Mouse (Mus musculus): Measurements from ENCODE around the gene Lhb. TPM values are rescaled to one million over a fixed set of nuclear protein-coding genes. Genes with fewer than 3 reads are reported as not detected.

Gene Lhb
- total RNA-seq, 2 experiments from 2014 or later = not detected

- ATAC-seq (replicated peaks; ENCODE audit: low FRiP score, low TSS enrichment, poor library complexity, severe bottlenecking) = no peak
Measured at GRCm38 (mm10) chr7:45413113-45413863, 7.3 kb upstream of the Lhb start, which contains the start of gene Ntf5. Gene Ntf5 (plus strand): TSS chr7:45413695.

- peak; percentile 23; the same call in 1 of the 2 replicates for ATAC-seq (replicated peaks; ENCODE audit: low FRiP score, low TSS enrichment, poor library complexity, severe bottlenecking)
Measured at GRCm38 (mm10) chr7:45413864-45414739, 6.5 kb upstream of the Lhb start.

- no peak for ATAC-seq (replicated peaks; ENCODE audit: low FRiP score, low TSS enrichment, poor library complexity, severe bottlenecking)
Measured at GRCm38 (mm10) chr7:45414740-45415224, 5.8 kb upstream of the Lhb start.

GRCm38 (mm10) chr7:45415636-45416035 lies 5.0 kb upstream of the Lhb start:
- ATAC-seq (replicated peaks; ENCODE audit: low FRiP score, low TSS enrichment, poor library complexity, severe bottlenecking) = no peak

GRCm38 (mm10) chr7:45417962-45418492 lies 2.6 kb upstream of the Lhb start:
- ATAC-seq (replicated peaks; ENCODE audit: low FRiP score, low TSS enrichment, poor library complexity, severe bottlenecking) = no peak

- no peak for ATAC-seq (replicated peaks; ENCODE audit: low FRiP score, low TSS enrichment, poor library complexity, severe bottlenecking)
Measured at GRCm38 (mm10) chr7:45419859-45420614, 583 bp upstream of the Lhb start.

GRCm38 (mm10) chr7:45421194-45421593 lies 574 bp downstream of the Lhb start:
- no peak for ATAC-seq (replicated peaks; ENCODE audit: low FRiP score, low TSS enrichment, poor library complexity, severe bottlenecking)

- no peak for ATAC-seq (replicated peaks; ENCODE audit: low FRiP score, low TSS enrichment, poor library complexity, severe bottlenecking)
Measured at GRCm38 (mm10) chr7:45426556-45426955, 5.9 kb downstream of the Lhb start.

GRCm38 (mm10) chr7:45433835-45434202 lies 13.2 kb downstream of the Lhb start:
- ATAC-seq (replicated peaks; ENCODE audit: low FRiP score, low TSS enrichment, poor library complexity, severe bottlenecking) = no peak

- ATAC-seq (replicated peaks; ENCODE audit: low FRiP score, low TSS enrichment, poor library complexity, severe bottlenecking) = peak; percentile 88
Measured at GRCm38 (mm10) chr7:45434203-45435015, 13.8 kb downstream of the Lhb start, which contains the start of gene Gys1. Gene Gys1 (plus strand): TSS chr7:45434844.

GRCm38 (mm10) chr7:45435038-45435437 lies 14.4 kb downstream of the Lhb start:
- no peak for ATAC-seq (replicated peaks; ENCODE audit: low FRiP score, low TSS enrichment, poor library complexity, severe bottlenecking)

GRCm38 (mm10) chr7:45436444-45436843 lies 15.8 kb downstream of the Lhb start:
- ATAC-seq (replicated peaks; ENCODE audit: low FRiP score, low TSS enrichment, poor library complexity, severe bottlenecking) = no peak

- ATAC-seq (replicated peaks; ENCODE audit: low FRiP score, low TSS enrichment, poor library complexity, severe bottlenecking) = no peak
Measured at GRCm38 (mm10) chr7:45437046-45437445, 16.4 kb downstream of the Lhb start.

- no peak for ATAC-seq (replicated peaks; ENCODE audit: low FRiP score, low TSS enrichment, poor library complexity, severe bottlenecking)
Measured at GRCm38 (mm10) chr7:45437521-45438276, 17.1 kb downstream of the Lhb start, which contains the start of gene Ruvbl2. Gene Ruvbl2 (minus strand): TSS chr7:45438096.

GRCm38 (mm10) chr7:45443526-45444420 lies 23.2 kb downstream of the Lhb start:
- ATAC-seq (replicated peaks; ENCODE audit: low FRiP score, low TSS enrichment, poor library complexity, severe bottlenecking) = 0 out of 2 replicates have a peak, but pooled peaks have one; percentile 13

- no peak for ATAC-seq (replicated peaks; ENCODE audit: low FRiP score, low TSS enrichment, poor library complexity, severe bottlenecking)
Measured at GRCm38 (mm10) chr7:45446589-45446988, 26.0 kb downstream of the Lhb start.
